Mouse (Mus musculus) CH12.LX (cell line): Measurements from ENCODE around the gene Uqcc3.

Experiments used
- CHD2 ChIP-seq: IDR thresholded peaks from 2 replicates; pipeline ENCODE4 v1.6.1; 2011; ENCODE audit warnings: low read length, improper control_type of control experiment
- CTCF ChIP-seq, 2 experiments: IDR thresholded peaks in 1 of 2; conservative IDR thresholded peaks in 1 of 2; 2 replicates each; pipeline ENCODE4 v1.5.1; 2011 to 2012; ENCODE audit warnings: low read depth in 2 of 2, low read length in 2 of 2, improper control_type of control experiment in 1 of 2, inconsistent platforms in 1 of 2, mild to moderate bottlenecking in 1 of 2, moderate library complexity in 1 of 2
- MAX ChIP-seq: IDR thresholded peaks from 2 replicates; pipeline ENCODE4 v1.6.1; 2011; ENCODE audit warnings: low read length, improper control_type of control experiment
- USF1 ChIP-seq: IDR thresholded peaks from 2 replicates; pipeline ENCODE4 v1.6.1; 2014; ENCODE audit warnings: low read depth, mild to moderate bottlenecking, inconsistent platforms, low read length, improper control_type of control experiment

DNA sequence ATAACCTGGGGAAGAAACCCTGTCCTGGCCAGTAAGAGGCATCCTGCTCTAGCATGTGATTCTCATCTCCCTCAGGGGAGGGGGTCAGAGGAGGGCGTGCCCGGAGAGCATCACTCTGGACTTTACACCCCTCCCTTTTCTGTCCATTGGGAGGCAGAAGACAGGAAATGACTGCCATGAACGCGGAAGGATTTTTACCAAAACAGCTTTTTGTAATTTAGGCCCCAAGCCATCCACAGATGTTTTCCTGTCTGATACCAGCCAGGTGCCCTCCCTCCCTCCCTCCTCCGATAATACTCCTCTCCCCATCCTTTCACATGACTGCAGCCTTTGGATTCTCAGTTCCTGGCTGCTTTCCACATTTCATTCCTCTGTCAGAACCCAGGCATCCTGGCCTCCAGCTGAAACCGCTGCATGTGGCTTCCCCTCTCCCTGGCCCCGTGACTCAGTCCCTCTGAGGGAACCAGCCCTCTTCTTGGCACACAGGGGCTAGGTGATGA lies 30.3 kb downstream of the Uqcc3 start, which contains the start of gene Lrrn4cl:
- TF ChIP-seq USF1 (no peak), CTCF (conservative IDR thresholded peaks at IDR 0.05 in 1 of 2, IDR thresholded peaks at IDR 0.05 in 1 of 2; ENCODE audit: low read depth in 2 of 2, low read length in 2 of 2) (no peak), MAX (no peak), CHD2 (no peak)
